Mouse (Mus musculus) cerebellum, postnatal 36 days (tissue): ENCODE results near the gene Hspa1l.
"Not testable (repeated sequence)": the region's sequence is repeated elsewhere in the genome, so short reads cannot be mapped to it uniquely, and the experiment has no call there.

ENCODE experiments used
- DNase-seq, 2 experiments: peaks; one replicate each; pipeline ENCODE4 v3.0.0; 2021 to 2022; ENCODE audit warnings: mixed read lengths in 2 of 2

Gene Hspa1l

DNA sequence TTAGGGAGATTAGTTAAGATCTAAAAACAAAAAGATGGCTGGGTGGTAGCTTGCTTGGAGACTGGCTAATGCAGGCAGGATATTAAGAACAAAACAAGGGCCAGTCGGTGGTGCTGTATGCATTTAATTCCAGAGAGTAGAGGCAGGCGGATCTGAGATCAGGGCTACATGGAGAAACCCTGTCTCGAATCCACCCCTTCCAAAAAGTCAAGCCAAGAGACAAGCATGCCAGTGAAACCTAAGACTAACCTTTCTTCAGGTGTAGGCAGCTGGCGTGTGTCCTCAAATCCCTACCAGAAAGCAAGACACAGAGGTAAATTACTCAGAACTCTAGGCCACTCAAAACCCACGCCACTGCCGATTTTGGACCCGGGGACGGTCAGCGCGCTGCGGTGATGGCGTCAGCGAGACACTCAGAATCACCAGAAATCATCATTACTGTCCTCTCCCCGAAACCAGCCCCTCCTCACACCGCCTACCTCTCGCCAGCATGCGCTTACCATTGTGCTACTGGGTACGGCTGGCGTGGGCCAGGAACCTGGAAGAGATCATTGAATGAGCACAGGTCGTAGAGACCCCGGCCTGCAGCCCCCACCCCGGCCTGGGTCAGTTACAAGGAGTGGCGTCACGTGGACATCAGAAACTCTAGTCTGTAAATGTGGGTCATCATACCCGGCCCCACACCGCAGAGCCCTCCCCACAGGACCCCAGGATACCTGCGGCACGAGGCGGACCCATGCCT lies 20.7 kb upstream of the Hspa1l start:
- DNase-seq, result no peak

GRCm38 (mm10) chr17:34952378-34953040 lies 20.0 kb upstream of the Hspa1l start:
- DNase-seq, result peak; percentile 77 to 82

DNA sequence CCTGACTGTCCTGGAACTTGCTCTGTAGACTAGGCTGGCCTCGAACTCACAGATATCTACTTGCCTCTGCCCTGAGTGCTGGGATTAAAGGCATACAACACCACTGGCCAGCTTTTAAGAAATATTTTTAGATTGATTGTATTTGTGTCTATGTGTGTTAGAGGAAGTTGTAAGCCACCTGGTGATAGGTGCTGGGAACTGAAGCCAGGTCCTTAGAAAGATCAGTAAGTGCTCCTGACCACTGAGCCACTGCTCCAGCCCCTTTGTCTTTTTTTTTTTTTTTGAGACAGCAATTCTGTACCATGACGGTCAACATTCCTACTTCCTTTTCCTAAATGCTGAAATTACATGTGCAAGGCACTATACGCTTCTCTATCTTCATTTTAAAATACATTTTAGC lies 19.2 kb upstream of the Hspa1l start:
- DNase-seq, result no peak

- no peak for DNase-seq
These were observed 18.6 kb upstream of the Hspa1l start for GRCm38 (mm10) chr17:34953904-34954303.

GRCm38 (mm10) chr17:34954831-34955230 lies 17.7 kb upstream of the Hspa1l start:
- DNase-seq, result no peak

DNA sequence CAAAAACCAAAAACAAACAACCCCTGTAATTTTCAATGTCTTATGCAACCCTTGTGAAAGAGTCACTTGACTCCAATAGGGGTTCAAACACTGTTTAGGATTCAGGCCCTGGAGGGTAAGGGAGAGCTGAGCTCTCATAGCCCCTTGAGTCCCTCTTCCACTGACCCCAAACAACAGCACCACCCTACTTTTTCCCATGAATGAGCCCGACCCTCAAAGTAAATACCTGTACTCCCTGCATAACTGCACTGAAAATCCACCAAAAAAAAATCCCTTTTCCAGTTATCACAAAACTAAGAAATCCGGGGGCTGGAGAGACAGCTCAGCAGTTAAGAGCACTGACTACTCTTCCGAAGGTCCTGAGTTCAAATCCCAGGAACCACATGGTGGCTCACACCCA lies 16.6 kb upstream of the Hspa1l start:
- no peak for DNase-seq

GRCm38 (mm10) chr17:34956340-34956739 lies 16.2 kb upstream of the Hspa1l start:
- DNase-seq, result no peak

DNA sequence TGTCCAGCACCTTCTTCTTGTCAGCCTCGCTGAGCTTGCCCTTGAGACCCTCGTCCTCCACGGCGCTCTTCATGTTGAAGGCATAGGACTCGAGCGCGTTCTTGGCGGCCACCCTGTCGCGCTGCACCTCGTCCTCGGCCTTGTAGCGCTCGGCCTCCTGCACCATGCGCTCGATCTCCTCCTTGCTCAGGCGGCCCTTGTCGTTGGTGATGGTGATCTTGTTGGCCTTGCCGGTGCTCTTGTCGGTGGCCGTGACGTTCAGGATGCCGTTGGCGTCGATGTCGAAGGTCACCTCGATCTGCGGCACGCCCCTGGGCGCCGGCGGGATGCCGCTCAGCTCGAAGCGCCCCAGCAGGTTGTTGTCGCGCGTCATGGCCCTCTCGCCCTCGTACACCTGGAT lies 15.2 kb upstream of the Hspa1l start:
- not testable (repeated sequence) for DNase-seq

DNA sequence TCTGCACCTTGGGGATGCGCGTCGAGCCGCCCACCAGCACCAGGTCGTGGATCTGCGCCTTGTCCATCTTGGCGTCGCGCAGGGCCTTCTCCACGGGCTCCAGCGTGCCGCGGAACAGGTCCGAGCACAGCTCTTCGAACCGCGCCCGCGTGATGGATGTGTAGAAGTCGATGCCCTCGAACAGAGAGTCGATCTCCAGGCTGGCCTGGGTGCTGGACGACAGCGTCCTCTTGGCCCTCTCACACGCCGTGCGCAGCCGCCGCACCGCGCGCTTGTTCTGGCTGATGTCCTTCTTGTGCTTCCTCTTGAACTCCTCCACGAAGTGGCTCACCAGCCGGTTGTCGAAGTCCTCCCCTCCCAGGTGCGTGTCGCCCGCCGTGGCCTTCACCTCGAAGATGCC lies 14.5 kb upstream of the Hspa1l start:
- DNase-seq, result not testable (repeated sequence)

GRCm38 (mm10) chr17:34958734-34959129 lies 13.8 kb upstream of the Hspa1l start:
- DNase-seq, result not testable (repeated sequence)

- peak; percentile 77 to 86 for DNase-seq
These were observed 13.2 kb upstream of the Hspa1l start, which contains the start of gene Hspa1b for GRCm38 (mm10) chr17:34959130-34959778. Hspa1b (minus strand) TSS chr17:34959238.

DNA sequence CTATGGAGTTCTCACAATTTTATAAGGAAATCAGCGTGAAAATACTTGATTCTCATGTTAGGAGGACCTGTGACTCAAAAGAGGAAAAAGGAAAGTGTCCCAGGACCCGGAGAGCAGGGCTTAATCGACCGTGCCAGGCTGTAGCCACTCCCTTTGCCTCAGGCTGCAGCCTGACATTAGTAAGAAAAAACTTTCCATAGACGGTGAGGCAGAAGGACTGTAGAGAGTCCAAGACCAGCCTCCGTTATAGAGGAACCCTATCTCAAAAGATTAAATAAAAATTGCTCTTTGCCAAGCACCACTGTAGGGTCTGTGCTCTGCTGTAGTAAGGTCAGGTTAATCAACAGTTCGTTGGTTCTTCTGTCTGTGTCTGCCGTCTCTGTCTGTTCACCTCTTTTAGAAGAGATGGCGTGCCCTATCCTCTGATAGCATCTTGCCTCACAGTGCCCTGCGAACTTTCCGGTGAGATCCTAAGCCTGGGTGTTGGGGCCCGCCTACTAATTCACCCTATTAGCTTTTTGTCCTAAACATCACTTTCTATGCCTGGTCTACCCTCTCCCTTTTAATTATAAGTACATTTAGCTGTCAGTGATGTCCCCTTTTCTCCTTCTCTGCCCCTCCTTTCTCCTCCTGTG lies 12.5 kb upstream of the Hspa1l start:
- no peak for DNase-seq

GRCm38 (mm10) chr17:34960702-34961493 lies 11.6 kb upstream of the Hspa1l start:
- no peak for DNase-seq

GRCm38 (mm10) chr17:34962125-34962524 lies 10.4 kb upstream of the Hspa1l start:
- no peak for DNase-seq

GRCm38 (mm10) chr17:34962841-34963240 lies 9.7 kb upstream of the Hspa1l start:
- no peak for DNase-seq

- no peak for DNase-seq
These were observed 7.9 kb upstream of the Hspa1l start for GRCm38 (mm10) chr17:34964640-34965049.

DNA sequence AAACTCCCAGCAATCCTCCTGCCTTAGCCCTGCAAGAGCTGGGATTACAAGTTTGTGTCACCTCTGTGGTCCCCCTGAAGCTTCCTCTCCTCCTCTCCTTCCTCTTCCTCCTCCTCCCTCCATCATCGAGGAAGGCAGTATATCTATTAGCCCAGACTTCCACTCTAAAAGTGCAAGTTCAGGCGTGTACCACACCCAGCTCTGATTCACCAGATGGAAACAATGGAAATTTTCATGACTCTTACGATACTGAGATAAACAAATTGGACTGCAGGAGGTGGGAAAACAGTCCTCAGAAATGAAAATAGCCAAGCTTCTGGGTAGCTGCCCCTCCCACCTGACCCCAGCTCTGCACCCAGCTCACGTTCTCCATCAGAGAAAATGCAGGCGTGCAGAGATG lies 6.9 kb upstream of the Hspa1l start:
- DNase-seq, result no peak

GRCm38 (mm10) chr17:34969822-34970221 lies 2.7 kb upstream of the Hspa1l start, which contains the start of gene Gm20481:
Gm20481 (plus strand) TSS chr17:34969912.
- DNase-seq, result not testable (repeated sequence)

GRCm38 (mm10) chr17:34970850-34971249 lies 1.7 kb upstream of the Hspa1l start:
- not testable (repeated sequence) for DNase-seq

DNA sequence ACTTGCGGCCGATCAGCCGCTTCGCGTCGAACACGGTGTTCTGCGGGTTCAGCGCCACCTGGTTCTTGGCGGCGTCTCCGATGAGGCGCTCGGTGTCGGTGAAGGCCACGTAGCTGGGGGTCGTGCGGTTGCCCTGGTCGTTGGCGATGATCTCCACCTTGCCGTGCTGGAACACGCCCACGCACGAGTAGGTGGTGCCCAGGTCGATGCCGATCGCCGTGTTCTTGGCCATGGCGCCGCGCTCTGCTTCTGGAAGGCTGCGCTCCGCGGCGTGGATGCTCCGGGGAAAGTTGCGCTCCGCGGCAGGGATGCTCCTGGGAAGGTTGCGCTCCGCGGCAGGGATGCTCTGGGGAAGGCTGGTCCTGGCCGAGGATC lies 822 bp upstream of the Hspa1l start:
- not testable (repeated sequence) for DNase-seq

DNA sequence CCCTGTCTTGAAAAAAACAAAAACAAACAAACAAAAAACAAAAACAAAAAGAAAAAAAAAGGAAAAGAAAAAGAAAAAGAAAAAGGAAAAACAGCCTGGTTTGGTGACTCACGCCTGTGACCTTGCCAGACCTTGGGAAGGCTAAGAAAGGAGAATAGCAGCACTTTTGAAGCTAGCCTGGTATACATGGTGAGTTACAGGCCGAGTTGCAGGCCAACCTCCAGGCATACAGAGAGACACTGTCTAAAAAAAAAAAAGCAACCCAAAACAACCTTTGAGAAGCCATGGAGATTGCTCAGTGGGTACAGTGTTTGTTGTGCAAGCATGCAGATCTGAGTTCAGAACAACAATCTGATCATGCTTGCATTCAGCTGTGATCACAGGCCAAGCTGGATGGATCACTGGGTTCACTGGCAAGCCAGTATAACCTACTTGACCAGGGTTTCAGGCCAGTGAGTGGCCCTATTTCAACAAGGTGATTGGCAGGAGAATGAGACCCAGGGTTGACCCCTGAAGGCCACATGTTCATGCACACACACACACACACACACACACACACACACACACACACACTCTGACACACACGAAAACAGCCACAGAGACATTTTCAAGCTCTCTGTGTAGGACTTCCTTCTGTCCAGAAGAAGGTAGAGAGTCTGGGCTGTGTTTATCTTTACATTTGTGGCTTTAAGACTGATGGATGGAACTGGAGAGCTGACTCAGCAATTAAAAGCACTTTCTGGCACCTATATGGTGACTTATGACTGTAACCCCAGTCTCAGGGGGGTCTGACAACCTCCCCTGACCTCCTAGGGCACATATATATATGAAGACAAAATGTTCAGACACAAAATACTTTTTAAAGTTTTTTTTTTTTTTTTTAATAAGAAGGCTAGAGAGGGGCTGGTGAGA lies 3.3 kb downstream of the Hspa1l start:
- DNase-seq, result no peak
